Mouse (Mus musculus) gastrocnemius, postnatal 10 days (tissue): Measurements from ENCODE around the gene Oard1. TPM values are rescaled to one million over a fixed set of nuclear protein-coding genes. Genes with fewer than 3 reads are reported as not detected.

Experiments
- DNase-seq: peaks from one replicate; pipeline ENCODE4 v3.0.0; 2021; ENCODE audit warnings: mixed read lengths
- total RNA-seq, 2 experiments: library from RNA; stranded (reverse); gene quantifications; 2 replicates each; pipeline ENCODE4 v1.2.3; 2021

Gene Oard1
- total RNA-seq, 2 experiments from 2014 or later, result 9.8 to 11.4 TPM

GRCm38 (mm10) chr17:48436487-48436886 lies 26.7 kb downstream of the Oard1 start:
- DNase-seq, result peak; percentile 33

- DNase-seq, result peak; percentile 54
Observed at GRCm38 (mm10) chr17:48437421-48437911, 27.7 kb downstream of the Oard1 start.

DNA sequence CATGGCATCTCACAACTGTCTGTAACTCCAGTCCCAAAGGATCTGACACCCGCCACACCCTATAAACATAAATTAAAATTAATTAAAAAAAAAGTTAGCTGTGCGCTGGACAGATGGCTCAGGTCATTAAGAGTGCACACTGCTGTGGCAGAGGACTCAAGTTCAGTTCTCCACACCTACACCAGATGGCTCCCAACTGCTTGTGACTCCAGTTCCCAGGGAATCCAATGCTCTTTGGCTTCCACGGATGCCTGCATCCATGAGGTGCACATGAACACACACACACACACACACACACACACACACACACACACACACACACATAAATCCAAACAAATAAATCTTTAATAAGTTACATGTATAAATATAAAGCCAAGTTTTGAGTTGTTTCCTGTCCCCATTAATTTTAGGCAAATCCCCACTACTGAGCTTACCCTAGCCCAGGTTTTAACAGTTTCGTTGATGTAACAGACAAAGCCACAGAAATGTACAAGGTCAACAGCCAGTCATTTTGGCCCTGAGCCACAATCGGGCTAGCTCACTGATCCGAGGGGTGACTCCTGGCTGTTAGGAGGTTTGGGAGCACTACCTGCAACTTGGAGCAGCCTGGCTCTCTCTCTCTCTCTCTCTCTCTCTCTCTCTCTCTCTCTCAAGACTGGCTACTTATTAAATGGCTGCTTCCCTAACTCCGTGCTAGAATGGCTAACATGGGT lies 33.1 kb downstream of the Oard1 start:
- no peak for DNase-seq

GRCm38 (mm10) chr17:48443542-48444145 lies 33.8 kb downstream of the Oard1 start:
- DNase-seq, result no peak

DNA sequence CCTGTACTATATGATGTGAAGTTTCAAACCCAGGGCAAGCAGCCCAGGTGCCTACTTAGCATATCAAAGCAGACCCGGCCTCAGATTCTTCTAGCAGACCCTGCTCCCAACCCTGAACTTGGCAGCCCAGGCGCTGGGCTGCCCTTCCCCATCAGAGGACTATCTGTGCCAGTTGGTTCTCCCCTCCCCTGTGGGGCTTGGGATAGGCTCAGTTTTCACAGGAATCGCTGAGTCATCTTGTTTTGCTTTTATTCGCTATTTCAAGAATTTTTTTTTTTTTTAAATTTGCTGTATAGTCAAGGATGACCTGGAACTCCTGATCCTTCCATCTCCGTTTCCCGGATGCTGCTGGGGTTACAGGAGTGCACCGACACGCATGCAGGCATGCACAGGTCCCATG lies 37.9 kb downstream of the Oard1 start:
- DNase-seq, result no peak

- DNase-seq, result no peak
Observed at GRCm38 (mm10) chr17:48450666-48451352, 41.0 kb downstream of the Oard1 start.

DNA sequence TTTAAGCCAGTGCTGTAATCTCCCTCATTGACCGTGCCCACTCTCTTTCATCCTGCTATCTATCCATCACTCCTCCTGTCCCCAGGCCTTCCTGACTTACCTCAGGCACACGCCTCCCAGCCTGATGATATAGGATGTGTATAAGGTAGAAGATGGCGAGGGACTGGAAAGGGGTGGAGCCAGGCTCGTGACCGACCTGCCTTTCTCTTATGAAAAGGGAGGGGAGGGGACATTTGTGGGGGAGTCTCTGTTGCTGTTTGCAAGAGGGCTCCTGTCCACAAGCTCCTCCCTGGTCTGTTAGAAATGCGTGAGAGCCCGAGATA lies 41.5 kb downstream of the Oard1 start, which contains the start of gene Tspo2:
TSS of gene Tspo2 (minus strand) at position 170 of the 323 bp plus-strand sequence.
- no peak for DNase-seq

DNA sequence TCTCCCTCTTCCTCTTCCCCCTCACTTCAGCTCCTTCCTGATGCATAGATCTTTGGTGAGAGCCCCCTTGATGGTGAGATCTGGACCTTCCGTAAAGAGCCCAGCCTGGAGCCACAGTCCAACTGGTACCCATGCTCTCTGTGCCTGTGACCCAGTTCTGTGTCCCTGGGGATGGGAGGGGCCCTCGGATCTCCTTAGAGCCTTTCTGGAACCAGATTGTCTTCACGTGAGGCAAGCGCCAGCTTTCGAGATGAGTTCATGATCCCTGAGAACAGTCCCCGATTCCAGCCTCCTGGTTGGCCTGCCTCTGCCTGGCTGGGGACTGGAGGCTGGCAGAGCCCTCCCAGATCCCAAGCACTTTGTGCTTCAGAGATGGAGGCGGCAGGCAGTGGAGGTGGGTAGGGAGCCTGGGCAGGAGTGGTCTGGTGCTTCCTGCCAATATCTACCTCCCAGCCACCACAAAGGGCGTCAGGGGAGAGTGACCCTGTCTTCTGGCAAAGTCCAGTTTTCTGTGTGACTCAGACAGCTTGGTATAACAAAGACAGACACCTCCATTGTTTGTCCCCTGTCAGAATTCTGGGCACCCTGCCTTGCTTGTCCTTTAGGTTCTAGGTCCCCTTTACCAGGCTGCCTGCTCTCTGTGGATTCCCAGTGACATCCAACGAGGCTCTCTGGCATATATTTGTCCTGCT lies 42.1 kb downstream of the Oard1 start:
- DNase-seq, result no peak

- DNase-seq, result no peak
Observed at GRCm38 (mm10) chr17:48453489-48453888, 43.7 kb downstream of the Oard1 start.

- DNase-seq, result no peak
Observed at GRCm38 (mm10) chr17:48454190-48454589, 44.4 kb downstream of the Oard1 start.

- no peak for DNase-seq
Observed at GRCm38 (mm10) chr17:48454688-48455087, 44.9 kb downstream of the Oard1 start, which contains the start of gene Unc5cl. TSS of gene Unc5cl (plus strand) at chr17:48454901.

- no peak for DNase-seq
Observed at GRCm38 (mm10) chr17:48455955-48456354, 46.1 kb downstream of the Oard1 start.

DNA sequence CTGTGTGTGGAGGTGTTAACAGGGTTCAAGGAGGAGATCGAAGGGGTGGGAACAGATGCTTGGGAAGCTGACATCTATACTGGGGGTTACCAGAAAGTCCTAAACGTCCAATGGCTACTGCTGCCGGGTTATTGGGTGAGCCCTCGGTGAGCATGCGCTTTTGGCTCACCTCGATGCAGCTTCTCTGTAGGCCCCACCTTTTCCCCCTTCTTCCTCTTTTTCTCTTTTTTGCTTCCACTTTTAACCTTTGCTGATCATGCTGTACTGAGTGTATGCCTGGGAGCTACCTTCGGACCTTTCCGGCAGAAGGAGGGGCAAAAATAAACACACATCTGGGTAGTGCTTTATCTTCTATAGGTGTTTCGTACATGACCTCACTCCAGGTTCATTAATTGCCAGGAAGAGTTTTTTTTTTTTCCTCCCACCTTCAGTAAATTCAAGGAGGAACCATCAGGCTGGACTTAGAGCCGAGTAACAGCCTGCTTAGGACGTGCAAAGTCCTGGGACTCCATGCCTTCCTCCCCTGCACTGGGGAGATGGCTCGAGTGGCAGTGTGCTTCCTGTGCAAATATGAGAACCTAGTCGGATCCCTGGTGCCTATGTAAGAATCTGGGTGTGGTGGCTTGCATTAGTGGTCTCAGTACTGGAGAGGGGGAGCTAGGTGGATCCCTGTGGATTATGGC lies 48.3 kb downstream of the Oard1 start:
- DNase-seq, result no peak

DNA sequence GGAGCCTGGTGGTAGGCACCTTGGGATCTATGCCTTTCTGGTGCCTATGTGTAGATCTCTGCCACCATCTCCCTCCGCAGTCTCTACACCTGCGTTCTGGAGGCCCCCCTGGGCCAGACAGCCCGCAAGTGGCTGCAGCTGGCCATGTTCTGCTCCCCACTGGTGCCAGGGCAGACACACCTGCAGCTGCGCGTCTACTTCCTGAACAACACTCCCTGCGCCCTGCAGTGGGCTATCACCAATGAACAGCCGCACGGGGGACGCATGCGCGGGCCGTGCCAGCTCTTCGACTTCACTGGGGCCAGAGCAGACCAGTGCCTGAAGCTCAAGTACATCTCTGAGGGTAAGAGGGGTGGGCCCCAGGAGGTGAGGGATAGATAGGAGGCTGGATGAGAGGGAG lies 52.3 kb downstream of the Oard1 start:
- no peak for DNase-seq

DNA sequence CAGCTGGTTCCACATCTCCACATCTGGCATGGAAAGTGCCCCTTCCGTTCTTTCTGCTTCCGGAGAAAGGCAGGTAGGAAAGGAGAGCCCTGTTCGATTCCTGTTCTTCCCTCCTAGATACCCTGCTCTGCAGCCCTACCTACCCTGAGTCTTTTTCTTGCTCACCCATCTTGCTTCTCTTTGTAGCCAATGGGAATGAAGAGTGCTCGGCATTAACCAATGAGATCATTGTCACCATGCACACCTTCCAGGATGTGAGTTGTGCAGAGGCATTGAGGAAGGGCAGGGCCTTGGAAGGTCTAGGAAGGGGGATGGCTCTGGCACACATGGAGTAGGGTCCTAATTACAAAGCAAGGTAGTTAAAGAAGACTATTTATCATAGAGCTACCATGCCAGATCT lies 53.6 kb downstream of the Oard1 start:
- no peak for DNase-seq

Other genes with a start within 250 kb of the Oard1 start
- under 1 TPM in 1 of 2 experiments, not detected in 1; 0.23 TPM for gene A530064D06Rik, start 242.7 kb upstream of the Oard1 start, total RNA-seq
- gene Trem1, start 177.2 kb upstream of the Oard1 start, total RNA-seq, result under 1 TPM in 1 of 2 experiments, not detected in 1; 0.11 TPM
- gene Trem3, start 162.2 kb upstream of the Oard1 start, total RNA-seq, result under 1 TPM in 1 of 2 experiments, not detected in 1; 0.27 TPM
- under 1 TPM in 1 of 2 experiments, not detected in 1; 0.36 TPM for gene Treml4, start 145.7 kb upstream of the Oard1 start, total RNA-seq
- under 1 TPM in 1 of 2 experiments, not detected in 1; 0.18 TPM for gene Treml2, start 110.5 kb upstream of the Oard1 start, total RNA-seq
- gene B430306N03Rik, start 93.9 kb upstream of the Oard1 start, total RNA-seq, result under 1 TPM; 0.05 to 0.34 TPM
- gene Trem2, start 63.6 kb upstream of the Oard1 start, total RNA-seq, result 1 to 10 TPM; 1.4 to 1.8 TPM
- not detected for gene Treml1, start 50.1 kb upstream of the Oard1 start, total RNA-seq
- 10 to 100 TPM; 11.3 to 19.2 TPM for gene Nfya, start 108 bp upstream of the Oard1 start, total RNA-seq
- 100 to 1,000 TPM; 515 to 520 TPM for gene Apobec2, start 22.9 kb downstream of the Oard1 start, total RNA-seq
- under 1 TPM in 1 of 2 experiments, not detected in 1; 0.93 TPM for gene Tspo2, start 41.5 kb downstream of the Oard1 start, total RNA-seq
- gene Unc5cl, start 44.9 kb downstream of the Oard1 start, total RNA-seq, result not detected